11 mouse cellular contexts compared by ENCODE assay signal in the genomic region with DNA sequence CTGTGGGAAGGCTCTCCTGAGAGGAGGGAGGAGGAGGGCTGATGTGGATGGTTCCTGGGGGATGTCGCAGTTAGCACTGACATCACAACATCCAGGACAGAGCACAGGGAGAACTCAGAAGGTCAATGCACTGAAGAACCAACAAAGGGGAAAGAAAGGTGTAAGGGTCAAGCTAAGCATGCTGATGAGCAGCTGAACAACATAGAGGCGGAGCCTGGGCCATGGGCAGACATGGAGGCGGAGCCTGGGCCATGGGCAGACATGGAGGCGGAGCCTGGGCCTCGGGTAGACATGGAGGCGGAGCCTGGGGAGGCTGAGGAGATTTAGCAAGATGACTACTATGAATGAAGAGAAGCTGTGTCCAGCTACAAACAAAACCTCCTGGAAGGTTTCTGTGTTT. TPM values are rescaled to one million over a fixed set of nuclear protein-coding genes. Genes with fewer than 3 reads are reported as not detected.
DNase-seq lines count a peak whose midpoint lies in the region; ATAC-seq lines count a peak whose summit lies in the region.
"Had no signal": no experiment of that assay in that cellular context is flagged by ENCODE, and none has a peak within 500 bp of the region (broad histone marks: within the 10 kb centered on the region; RNA-seq: fewer than 3 reads in every experiment).

No protein-coding gene starts in this region.

- H3K9me3 ChIP-seq in hindbrain, embryonic 14.5 days (ENCODE audit: control insufficient read depth, low read length), result no peaks in the 10 kb centered on the region
- 0 out of 2 replicates have a peak, but pooled peaks cover under 1% of the 10 kb centered on the region for H3K9me3 ChIP-seq in hindbrain, embryonic 13.5 days
- H3K9me3 ChIP-seq in liver, embryonic 12.5 days (replicated peaks), result peaks cover 3% of the 10 kb centered on the region

- DNase-seq in hindbrain, embryonic 14.5 days (ENCODE audit: low spot score), result no peak
- DNase-seq in 3134 (ENCODE audit: extremely low read depth, insufficient read length, low spot score), result peak; percentile 70
- DNase-seq in R1 (ENCODE audit: low read depth, low spot score), result peak; percentile 67
- no peak for DNase-seq in Muller cell, postnatal 12 days (ENCODE audit: inconsistent ontology term)
- DNase-seq in layer of hippocampus, postnatal 14 days (ENCODE audit: low spot score in 2 of 2), result no peak
- DNase-seq in heart, adult 18-20 months, result no peak
- DNase-seq: cerebellum, adult 18-20 months; heart, postnatal 14 days had no signal

- WGBS in hindbrain, embryonic 14.5 days, result 78% methylated on average over 6 of the region's 6 CpGs
- 90% methylated on average over 6 of the region's 6 CpGs for WGBS in hindbrain, embryonic 13.5 days
- WGBS in liver, embryonic 12.5 days (ENCODE audit: insufficient replicate concordance), result 61% methylated on average over 6 of the region's 6 CpGs

- ATAC-seq in hindbrain, embryonic 14.5 days (ENCODE audit: low FRiP score), result 0 out of 2 replicates have a peak, but pooled peaks have one; percentile 17
- ATAC-seq in hindbrain, embryonic 13.5 days (ENCODE audit: low FRiP score), result no peak
- ATAC-seq in liver, embryonic 12.5 days, result peak; percentile 79

- H3K9ac ChIP-seq in hindbrain, embryonic 14.5 days, result no peak overlapping the region
- no peak overlapping the region for H3K9ac ChIP-seq in hindbrain, embryonic 13.5 days
- no peak overlapping the region for H3K9ac ChIP-seq in liver, embryonic 12.5 days
- H3K9ac ChIP-seq: limb, embryonic 12.5 days had no signal

- no peak overlapping the region for H3K4me3 ChIP-seq in hindbrain, embryonic 14.5 days (replicated peaks; ENCODE audit: low read length)
- H3K4me3 ChIP-seq in hindbrain, embryonic 13.5 days, result no peak overlapping the region
- no peak overlapping the region for H3K4me3 ChIP-seq in liver, embryonic 12.5 days
- H3K4me3 ChIP-seq: limb, embryonic 12.5 days had no signal

- H3K4me1 ChIP-seq in hindbrain, embryonic 14.5 days (replicated peaks; ENCODE audit: control insufficient read depth, insufficient read depth, low read length), result no peaks in the 10 kb centered on the region
- 0 out of 2 replicates have a peak, but pooled peaks cover 4% of the 10 kb centered on the region for H3K4me1 ChIP-seq in hindbrain, embryonic 13.5 days (replicated peaks)
- peaks cover 69% of the 10 kb centered on the region for H3K4me1 ChIP-seq in liver, embryonic 12.5 days

- no peaks in the 10 kb centered on the region for H3K36me3 ChIP-seq in hindbrain, embryonic 14.5 days (replicated peaks; ENCODE audit: control insufficient read depth, insufficient read depth)
- H3K36me3 ChIP-seq in hindbrain, embryonic 13.5 days, result peaks cover under 1% of the 10 kb centered on the region; the same call in 1 of the 2 replicates
- H3K36me3 ChIP-seq in liver, embryonic 12.5 days, result peaks cover 46% of the 10 kb centered on the region
- H3K36me3 ChIP-seq: limb, embryonic 12.5 days had no signal

- no peak overlapping the region for H3K4me2 ChIP-seq in hindbrain, embryonic 14.5 days (replicated peaks)
- no peak overlapping the region for H3K4me2 ChIP-seq in hindbrain, embryonic 13.5 days
- H3K4me2 ChIP-seq in liver, embryonic 12.5 days, result no peak overlapping the region
- H3K4me2 ChIP-seq: limb, embryonic 12.5 days had no signal

- H3K27me3 ChIP-seq in hindbrain, embryonic 14.5 days (ENCODE audit: control insufficient read depth, insufficient read depth, low read length), result no peaks in the 10 kb centered on the region
- no peaks in the 10 kb centered on the region for H3K27me3 ChIP-seq in hindbrain, embryonic 13.5 days
- no peaks in the 10 kb centered on the region for H3K27me3 ChIP-seq in liver, embryonic 12.5 days (replicated peaks)
- H3K27me3 ChIP-seq: limb, embryonic 12.5 days had no signal

- H3K27ac ChIP-seq in hindbrain, embryonic 14.5 days, result no peak overlapping the region
- no peak overlapping the region for H3K27ac ChIP-seq in hindbrain, embryonic 13.5 days
- peak overlapping the region; percentile 78 for H3K27ac ChIP-seq in liver, embryonic 12.5 days
- H3K27ac ChIP-seq: limb, embryonic 12.5 days had no signal

RNA-seq across cellular contexts. Expression of a gene that starts 17.8 kb away (rescaled TPM):
- polyA plus RNA-seq in hindbrain, embryonic 14.5 days (2014; fragmentation: Nextera tagmentation; extraction: Ambion mirVana), result 33.4 and 43.7 TPM in 2 replicates
- 13.5 and 16.5 TPM in 2 replicates for polyA plus RNA-seq in hindbrain, embryonic 13.5 days (2015; fragmentation: Nextera tagmentation; extraction: Ambion mirVana)
- 36.8 and 40.3 TPM in 2 replicates for polyA plus RNA-seq in liver, embryonic 12.5 days (2016; fragmentation: Nextera tagmentation; extraction: Ambion mirVana)
- 10 to 100 TPM; 47.3 to 49.6 TPM for total RNA-seq in layer of hippocampus, postnatal 14 days (2021)
- 1 to 10 TPM; 7.1 to 8.7 TPM for total RNA-seq in heart, adult 18-20 months (2021)

Comparison
In these comparisons a context has a peak if more than half of its experiments do, and no peak if none do; other contexts are left out.
1. DNase-seq: peak in 3134 (single experiment) and R1 (single experiment); none in hindbrain, embryonic 14.5 days (single experiment), Muller cell, postnatal 12 days (single experiment), layer of hippocampus, postnatal 14 days (0 of 2) and heart, adult 18-20 months (0 of 2).